Mouse (Mus musculus): ENCODE data around the gene Med26.

GRCm38 (mm10) chr8:72459881-72460533 is 88.1 kb downstream of the Med26 start:
- TF ChIP-seq GATA1 (IDR thresholded peaks at IDR 0.05; ENCODE audit: low read length) (no peak), TAL1 (IDR thresholded peaks at IDR 0.05; ENCODE audit: low read length) (no peak)
